Mouse (Mus musculus) heart, postnatal 0 days (tissue): ENCODE data around the gene Stard13.

Experiments used
- CTCF ChIP-seq: IDR thresholded peaks from 2 replicates; pipeline ENCODE4 v1.5.1; 2016; ENCODE audit warnings: antibody characterized with exemption, control low read depth, low read depth
- EP300 ChIP-seq: IDR thresholded peaks from 2 replicates; pipeline ENCODE4 v1.6.1; 2016; ENCODE audit warnings: antibody characterized with exemption, low read depth

GRCm38 (mm10) chr5:151127298-151127717, 106.3 kb downstream of the Stard13 start:
- no peak for TF ChIP-seq CTCF
- TF ChIP-seq EP300: no peak
